Mouse (Mus musculus) mature B cell (primary cell): ENCODE results near the gene Arl4a.

ENCODE experiments used
- in situ Hi-C: fragments of 300-500 bp; cut with MboI; formaldehyde crosslinking; loops from 2 replicates; pipeline ENCODE4 v1.14.3; 2019

The Arl4a gene

GRCm38 (mm10) chr12:39968109-39968508 is 69.7 kb downstream of the Arl4a start:
- in situ Hi-C loops = no loop called here

- in situ Hi-C loops = no loop called here
Measured at GRCm38 (mm10) chr12:39959166-39959565, 78.7 kb downstream of the Arl4a start.

- in situ Hi-C loops = no loop called here
Measured at GRCm38 (mm10) chr12:39957931-39958671, 79.7 kb downstream of the Arl4a start.

- in situ Hi-C loops = no loop called here
Measured at GRCm38 (mm10) chr12:39956396-39956795, 81.4 kb downstream of the Arl4a start.
